Mouse (Mus musculus): ENCODE data around the gene Masp1.
A peak's percentile ranks its signal among the peaks of the same experiment; 100 is the strongest.

The Masp1 gene

DNA sequence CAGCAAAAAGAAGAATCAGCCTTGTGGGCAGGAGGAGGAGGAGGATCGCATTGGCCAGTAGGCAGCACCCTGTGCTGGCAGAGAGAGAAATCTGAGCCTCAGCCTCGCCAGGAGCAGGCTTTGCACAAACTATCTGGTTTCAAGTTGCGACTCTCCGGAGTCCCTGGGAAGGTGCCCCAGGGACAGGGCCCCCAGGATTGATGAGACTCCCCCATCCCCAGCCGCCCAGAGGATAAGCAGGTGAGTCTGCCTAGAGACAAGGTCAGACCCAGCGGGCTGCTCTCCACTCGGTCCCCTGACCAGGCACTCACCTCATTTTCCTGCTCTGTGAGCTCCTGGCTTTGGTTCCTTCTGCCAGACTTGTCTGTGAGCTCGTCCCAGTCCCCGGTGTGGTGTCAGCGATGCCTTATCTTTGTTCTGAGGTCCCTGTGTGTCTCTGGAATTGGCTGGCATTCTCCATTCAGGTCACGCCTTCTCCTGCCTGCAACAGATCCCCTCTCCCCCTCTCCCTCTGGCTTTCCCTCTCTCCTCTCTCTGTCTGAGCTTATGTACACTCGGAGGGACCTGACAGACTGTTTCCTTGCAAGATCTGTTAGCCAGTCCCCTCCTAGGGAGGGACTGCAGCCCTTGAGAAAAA is at the start of gene Masp1, which contains the start of gene Rtp4:
TSS of gene Masp1 (minus strand) at position 581 of the 637 bp plus-strand sequence.
TSS of gene Rtp4 (plus strand) at position 57 of the 637 bp plus-strand sequence.
- no peak for DNase-seq (ENCODE audit: low spot score)

DNA sequence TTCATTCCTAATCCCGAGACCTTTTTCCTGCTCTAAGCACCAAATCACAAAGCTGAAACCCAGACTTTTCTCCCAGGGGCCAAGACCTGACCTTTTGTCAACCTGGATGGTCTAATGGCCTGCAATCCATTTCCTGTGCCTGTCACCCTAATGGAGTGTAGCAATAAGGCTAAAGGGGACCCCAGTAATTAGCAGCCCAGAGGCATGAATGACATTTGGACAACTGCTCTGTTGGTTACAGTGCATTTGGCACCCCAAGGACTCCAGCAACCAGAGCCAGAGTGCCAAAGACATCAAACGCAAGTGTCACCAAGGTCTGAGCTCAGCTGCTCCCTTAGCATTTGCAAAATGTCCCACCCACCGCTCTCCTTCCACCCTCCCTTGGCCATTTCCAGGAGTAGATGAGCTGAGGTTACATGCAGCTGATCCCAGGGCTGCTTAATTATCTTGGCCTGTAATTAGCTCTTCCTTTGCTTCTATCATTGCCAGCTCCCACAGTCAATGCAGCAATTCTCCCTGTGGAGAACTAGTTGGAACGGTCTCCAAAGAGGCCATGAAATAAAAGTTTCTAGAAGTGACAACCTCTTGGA is 47.8 kb upstream of the Masp1 start:
- peak; percentile 43 for DNase-seq (ENCODE audit: low spot score)

DNA sequence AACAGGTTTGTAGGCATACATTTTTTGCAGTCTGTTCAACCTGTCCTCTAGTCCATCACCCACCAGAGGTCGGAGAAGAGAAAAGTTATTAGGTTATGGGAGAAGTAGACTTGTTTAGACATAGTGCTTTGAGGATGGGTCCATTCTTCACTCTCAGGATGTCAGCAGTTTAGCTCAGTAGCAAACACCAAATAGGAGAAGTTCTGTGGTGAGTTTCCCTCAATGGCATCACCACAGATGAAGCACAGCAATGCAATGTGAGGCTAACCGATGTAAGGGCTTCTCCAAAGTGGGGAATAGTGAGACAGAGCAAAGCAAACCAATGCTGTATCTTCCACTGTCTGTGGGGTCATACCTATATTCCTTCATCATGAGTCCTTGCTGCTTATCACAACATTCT is 37.1 kb upstream of the Masp1 start:
- no peak for DNase-seq (ENCODE audit: low spot score)

DNA sequence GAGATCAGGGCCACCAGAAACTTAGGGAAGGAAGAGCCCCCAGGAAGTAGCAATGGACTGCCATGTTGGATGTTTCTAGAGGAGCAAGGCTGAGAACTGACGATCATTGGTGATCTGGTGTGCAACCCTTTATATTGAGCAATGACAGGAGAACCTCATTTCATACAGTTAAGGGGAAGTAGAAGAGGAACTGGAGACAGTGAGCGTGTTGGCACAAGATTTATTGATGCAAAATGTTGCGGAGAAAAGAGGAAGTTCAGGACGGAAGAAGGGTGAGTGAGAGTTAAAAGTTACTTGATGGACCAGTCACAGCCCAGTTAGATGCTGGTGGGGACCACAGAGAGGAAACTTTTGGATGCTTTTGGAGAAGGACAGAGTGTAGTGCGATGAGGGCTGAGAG is 36.6 kb upstream of the Masp1 start:
- DNase-seq (ENCODE audit: low spot score): no peak

DNA sequence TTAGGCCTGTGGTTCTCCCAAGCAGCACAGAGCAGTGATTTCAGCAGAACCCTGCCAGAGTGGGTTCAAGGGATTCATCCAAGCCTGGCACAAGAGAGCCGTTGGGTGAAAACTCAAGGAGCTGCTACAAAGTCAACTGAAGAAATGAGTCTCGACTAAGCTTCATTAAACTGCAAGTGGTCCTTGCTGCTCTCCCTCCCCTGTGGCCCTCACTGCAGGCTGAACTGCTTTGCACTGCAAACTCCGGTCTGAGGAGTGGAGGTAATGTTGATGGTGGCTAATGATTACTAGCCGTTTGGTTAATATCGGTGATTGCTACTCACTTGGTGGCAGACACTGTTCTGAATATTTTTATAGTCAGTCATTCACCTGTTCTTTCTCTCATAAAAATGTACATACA is 34.1 kb upstream of the Masp1 start:
- no peak for DNase-seq (ENCODE audit: low spot score)

DNA sequence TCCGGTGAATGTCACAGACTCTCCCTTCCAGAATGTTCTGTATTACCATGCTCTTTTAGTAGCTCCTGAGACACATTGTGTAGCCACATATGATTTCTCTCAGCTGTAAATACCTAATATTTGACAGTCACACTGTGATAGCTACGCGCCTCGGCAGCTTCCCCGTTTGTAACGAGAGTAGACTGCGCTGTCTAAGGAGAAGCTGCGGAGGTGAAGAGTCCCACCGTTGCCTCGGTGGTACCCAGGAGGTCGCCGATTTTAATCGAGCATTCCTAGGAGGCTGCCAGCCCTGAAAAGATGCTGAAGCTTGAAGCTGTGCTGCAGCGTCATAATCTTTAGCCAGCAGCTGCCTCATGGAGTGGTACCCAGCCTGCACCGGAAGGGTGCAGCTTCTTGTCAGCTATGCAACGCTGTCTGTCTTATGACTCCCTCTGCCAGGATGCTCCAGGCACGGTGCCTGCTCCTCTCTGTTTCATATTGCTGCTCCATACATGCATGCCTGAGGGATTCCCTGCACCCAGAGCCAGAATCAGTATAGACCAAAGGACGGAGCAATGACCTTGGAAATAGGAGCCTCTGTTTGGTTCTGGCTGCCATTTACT is 30.5 kb upstream of the Masp1 start:
- no peak for DNase-seq (ENCODE audit: low spot score)

DNA sequence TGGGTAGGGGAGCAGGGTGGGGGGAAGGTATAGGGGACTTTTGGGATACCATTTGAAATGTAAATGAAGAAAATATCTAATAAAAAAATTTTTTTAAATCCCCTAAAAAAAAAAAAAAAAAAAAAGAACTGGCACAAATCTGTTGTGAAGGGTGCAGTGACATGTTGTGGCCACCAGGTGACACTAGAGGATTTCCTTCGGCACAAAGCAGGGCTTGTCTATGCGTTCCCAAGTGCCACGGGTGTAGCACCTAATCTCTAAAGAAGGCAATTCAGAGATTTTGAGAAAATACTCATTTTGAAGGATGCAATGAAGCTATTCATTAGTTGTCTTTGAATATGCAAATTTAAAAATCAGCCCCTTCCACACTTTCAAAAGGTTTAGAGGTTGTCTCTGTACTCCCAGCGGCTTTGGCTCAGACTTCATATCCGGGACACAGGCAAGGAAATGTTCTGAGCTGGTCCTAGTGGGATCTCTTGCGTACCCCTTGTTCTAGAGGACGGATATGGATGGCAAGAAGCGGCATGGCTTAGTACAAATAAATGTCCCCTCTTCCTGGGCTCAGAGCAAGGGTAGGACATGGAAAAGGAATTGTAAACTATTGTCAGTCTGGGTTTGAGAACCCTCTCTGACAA is 29.8 kb upstream of the Masp1 start:
- peak; percentile 81 for DNase-seq (ENCODE audit: low spot score)

DNA sequence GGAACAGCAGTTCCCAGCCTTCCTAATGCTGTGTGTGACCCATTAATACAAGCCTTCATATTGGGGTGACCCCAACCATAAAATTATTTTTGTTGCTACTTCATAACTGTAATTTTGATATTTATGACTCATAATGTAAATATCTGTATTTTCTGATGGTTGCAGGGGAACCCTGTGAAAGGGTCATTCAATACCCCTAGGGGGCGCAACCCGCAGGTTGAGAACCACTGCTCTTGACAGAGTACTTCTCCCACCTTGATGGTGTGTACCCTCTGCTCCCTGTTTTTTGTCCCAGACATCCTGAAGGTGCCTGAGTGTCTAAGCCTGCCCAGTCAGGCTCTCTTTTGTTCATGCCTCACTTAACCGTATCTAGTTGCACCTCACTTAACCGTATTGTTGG is 27.2 kb upstream of the Masp1 start:
- DNase-seq (ENCODE audit: low spot score): no peak

DNA sequence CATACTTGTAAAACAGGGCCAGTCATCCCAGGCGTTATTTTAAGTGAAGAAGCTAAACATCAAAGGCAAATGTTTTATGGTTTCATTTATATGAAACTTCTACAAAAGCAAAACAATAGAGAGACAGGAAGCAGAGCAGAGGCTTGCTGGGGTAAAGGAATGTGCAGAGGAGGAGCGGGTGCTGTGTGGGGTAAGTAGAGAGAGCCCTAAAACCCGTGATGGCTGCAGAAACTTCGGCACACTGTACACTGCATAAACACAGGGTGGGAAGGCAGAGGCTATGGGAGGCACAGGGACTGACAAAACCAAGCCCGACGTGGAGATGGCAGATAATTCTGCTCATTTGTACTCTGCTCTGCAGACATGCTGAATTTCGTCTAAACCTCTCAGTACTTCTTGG is 23.7 kb upstream of the Masp1 start:
- no peak for DNase-seq (ENCODE audit: low spot score)

DNA sequence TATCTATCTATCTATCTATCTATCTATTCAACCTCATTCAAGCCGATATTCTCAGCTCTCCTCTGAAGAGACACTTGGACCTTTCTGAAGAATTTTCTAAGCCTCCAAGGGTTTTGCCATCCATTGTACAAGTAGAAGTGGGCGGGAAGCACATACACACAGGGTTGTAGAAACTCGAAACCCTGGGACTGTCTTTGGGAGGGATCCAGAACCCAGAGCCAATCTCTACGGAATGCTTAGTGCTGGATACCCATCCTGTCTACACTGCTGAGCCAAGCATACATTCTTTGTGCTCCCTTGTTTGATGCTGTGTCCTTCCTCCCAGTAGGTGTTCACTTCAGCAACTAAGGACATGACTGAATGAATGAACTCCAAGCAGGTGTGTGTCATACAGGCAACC is 22.3 kb upstream of the Masp1 start:
- DNase-seq (ENCODE audit: low spot score): no peak

DNA sequence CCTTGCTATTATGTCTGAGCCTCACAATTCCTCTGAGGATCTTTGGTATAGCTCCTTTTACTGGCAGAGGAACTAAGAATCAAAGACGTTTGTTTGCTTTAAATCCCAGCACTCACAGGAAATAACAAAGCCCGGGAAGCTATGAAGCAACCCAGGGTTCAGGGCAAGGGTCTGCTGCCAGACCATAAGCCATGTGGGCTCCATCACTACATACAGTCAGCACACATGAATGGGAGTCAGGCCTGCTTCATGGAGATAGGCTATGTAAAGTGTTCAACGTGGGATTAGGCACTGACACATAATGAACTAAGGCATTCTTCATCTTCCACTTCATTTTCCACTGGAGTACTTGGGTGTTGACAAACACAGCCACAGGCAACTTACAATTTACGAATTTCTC is 20.4 kb upstream of the Masp1 start:
- DNase-seq (ENCODE audit: low spot score): no peak

DNA sequence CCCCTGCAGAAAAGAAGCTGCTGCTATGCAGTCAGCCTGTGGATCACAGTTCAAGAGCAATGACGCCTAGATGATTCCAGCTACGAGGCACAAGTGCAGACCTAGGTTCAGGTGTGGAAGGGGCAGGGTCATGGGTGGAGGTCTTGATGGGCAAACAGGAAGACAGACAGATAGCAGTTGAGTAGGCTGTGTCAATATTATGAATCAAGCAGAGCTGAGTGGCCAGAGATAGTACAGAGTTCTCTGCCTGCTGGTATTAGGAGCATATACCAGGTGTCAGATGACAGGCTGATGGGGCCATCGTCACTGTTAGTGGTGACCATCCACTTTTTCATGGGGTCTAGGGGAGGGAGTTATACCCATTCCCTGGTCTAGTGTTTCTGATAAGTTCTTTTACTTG is 13.1 kb upstream of the Masp1 start:
- no peak for DNase-seq (ENCODE audit: low spot score)

DNA sequence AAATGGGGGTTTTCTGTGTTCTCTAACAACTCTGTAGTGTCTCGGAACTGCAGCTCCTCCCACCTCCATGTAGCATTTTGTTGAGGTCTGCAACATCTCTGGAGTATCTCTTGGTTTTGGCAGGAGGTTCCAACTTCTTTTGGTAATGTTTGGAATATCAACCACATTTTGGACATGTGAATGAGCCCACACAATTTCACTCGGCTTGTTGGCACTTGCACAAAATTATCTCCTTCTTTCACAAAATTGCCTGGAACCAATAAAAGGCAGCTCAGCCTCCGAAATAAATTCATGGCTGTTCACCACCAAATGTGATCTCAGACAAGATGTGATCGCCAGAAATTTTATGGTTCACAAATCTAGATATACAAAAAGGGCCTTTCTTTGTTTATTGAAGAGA is 8.6 kb upstream of the Masp1 start:
- no peak for DNase-seq (ENCODE audit: low spot score)

DNA sequence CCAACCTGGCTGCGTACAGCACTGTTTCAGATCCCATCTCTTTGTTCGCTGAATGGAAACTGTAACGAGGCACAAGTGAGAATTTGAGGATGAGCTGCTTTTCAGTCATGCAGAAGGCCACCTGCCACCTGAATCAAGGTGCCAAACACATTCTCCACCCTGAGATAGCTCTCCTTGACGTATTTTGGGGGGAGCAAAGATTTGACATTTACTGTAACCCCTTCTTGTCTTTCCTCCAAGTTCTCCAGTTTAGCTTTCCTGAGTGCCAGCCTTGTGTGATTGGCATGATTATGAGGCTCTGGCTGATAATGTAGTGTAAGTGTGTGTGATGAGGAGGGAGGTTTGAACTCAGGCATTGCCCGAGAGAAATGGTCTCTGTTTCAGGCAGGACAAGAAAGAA is 1.5 kb upstream of the Masp1 start:
- no peak for DNase-seq (ENCODE audit: low spot score)

DNA sequence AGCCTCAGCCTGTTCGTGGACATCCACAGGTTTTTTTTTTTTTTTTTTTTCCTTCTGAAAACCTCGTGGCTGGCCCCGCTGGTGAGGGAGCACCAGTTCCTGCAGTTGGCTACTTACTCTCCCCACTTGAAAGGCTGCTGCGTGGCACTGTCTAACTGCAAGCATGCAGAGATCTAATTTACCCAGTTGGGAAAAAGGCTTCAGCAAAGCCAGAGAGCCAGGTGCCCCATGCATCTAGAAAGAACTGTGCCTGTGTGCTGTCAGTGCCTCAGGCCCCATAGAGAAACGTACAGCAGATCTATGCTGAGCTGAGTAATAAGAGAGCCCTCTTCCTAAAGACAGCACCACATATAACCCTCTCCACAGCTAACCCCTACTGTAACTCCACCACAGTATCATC is 477 bp upstream of the Masp1 start:
- DNase-seq (ENCODE audit: low spot score): no peak

DNA sequence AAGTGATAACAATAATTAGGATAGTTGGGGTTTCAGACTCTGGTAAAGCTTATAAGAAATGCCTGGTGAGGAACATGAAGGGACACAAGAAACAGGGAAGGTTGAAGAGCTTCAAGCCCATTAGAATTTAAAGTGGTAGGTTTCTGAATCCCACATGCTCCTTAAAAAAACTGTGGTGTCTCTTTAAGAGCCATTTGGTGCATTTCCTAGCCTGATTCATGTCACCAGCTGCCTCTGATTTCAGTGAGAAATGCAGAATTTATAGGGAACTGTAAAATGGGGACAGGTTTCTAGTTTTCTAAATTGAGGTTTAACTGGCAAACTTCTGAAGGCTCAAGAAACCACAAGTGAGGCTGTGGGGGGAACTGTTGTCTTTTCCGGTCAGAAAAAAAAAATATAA is 844 bp downstream of the Masp1 start:
- DNase-seq (ENCODE audit: low spot score): no peak

DNA sequence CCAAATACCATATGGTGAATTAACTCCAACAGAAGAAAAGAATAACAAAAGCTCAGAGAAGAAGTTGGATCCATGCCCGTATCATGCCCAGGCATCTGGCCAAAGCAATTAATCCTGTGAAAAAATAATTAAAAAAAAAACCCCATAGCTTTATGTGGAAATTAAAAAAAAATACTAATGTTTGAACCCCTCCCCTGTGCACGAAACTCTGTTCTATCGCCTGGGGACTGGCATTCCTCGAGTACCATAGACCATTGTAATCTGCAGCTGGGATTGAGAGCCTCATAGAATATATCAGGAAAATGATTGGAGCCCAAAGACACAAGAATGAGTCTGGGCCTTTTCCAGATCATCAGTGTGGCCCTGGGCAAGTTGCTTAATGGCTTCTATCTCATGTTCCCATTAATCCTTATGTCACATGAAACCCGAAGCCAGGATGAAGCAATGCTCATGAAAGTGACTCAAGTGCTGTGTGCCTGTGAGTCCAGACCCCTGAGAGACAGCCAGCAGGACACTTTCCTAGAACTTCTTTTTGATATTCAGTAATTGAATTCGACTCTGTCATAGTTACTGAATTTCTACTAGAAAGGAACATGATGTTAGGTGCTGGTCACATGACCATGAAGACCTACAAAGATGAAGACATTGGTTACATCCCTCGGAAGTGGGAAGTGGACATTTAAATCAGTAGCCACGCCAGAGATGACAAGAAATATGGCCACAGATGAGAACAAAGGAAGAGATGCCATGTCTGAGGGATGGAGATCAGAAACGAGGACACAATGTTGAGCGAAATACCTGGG is 1.8 kb downstream of the Masp1 start:
- DNase-seq (ENCODE audit: low spot score): peak; percentile 58

DNA sequence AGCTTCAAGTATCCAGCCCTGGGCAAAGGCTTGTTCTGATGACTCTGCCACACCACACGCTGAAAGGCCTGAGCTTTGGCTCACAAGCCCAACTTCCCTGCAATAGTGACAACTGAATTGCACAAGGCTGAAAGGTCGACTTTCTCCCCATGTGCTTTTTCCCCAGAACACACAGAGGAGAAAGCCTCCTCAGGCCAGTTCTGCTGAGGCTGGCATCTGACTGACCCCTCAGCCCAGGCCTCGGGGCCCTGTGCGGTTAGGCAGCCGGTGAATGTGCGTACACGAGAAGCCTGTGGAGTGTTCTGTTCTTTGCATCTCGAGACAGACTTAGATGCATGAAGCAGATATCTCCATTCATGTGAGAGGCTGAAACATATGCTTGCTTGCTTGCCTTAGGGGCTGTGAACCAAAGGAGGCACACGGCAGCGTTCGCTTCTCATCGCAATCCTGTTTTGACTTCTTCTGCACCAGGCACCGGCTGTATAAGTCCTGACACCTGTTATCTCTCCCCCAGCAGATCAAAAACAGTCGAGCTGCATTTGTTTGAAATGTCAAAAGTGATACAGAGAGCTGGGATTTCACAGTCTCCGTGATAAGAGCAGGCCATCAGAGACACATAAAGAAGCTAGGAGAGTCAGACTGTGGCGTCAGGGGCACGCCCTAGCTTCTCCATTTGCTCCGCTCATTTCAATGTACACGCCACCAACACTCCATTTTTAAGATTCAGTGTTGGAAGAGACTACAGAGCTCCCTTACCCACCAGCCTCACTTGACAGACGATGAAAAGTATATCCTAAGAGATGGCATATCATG is 2.7 kb downstream of the Masp1 start:
- DNase-seq (ENCODE audit: low spot score): peak; percentile 73

DNA sequence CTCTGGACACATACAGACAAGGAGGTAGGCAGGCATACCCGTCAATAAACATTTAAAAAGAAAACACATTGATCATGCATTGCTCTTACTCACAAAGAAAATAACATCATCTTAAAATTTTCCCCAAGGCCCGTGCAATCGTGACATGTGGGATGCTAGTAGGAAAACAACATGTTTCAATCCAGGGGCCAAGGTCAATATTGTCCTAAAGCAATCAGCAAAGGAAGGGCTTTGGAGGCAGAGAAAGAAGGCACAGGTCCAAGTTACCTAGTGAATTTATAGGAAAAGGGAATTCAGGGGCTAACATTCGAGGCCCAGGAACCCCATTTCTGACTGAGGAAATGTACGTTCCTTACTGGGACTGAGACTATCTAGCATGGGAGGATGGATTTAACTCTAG is 3.4 kb downstream of the Masp1 start:
- no peak for DNase-seq (ENCODE audit: low spot score)

DNA sequence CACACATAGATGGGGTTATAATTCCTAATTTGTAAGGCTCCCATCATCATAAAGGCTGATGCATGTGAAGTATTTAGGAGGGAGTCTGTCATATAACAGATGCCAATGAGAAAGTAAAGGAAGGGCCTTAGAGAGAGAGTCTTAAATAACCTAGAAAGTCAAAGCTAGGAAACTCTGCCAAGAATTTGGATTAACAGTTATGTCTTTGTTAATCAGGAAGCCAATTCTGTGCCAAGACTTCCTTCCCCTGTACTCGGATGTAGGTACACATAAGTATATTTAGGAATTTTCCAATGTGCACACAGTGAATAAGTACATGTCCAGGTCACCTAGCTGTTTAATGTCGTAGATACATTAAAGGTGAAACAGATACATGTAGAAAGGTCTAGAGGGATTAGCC is 4.0 kb downstream of the Masp1 start:
- no peak for DNase-seq (ENCODE audit: low spot score)

DNA sequence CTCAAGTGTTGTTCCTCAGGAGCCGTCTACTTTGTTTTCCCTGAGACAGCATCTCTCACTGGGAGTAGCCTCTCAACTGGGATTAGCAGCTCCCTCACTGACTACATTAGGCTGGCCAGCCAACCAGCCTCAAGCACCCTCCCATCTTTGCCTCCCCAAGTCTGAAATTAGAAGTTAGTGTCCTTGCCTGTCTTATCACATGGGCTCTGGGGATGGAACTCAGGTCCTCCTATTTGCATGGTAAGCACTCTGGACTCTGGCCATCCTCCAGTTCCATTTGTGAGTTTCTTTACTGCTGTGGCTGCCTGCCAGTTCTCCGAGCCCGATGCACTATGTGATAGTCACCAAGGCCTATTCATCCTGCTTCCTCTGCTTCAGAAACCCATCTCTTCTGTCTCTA is 4.8 kb downstream of the Masp1 start:
- peak; percentile 60 for DNase-seq (ENCODE audit: low spot score)

DNA sequence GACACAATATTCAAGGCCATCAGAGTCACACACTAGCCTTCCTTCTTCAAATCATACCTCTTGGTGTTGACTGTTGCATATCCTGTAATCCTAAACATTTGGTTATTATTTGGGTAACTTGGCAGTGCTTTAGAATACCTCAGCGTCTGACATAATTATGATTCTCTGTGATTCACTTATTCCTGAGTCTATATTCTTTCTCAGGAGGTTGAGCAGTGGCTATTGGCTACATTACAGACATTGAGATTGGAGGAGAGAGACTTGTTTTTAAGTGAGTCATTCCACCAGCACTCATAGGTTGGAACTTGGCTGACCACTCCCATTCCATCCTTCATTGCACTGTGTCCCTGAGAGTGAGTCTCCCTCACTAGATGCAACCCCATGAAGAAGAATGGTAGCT is 7.2 kb downstream of the Masp1 start:
- no peak for DNase-seq (ENCODE audit: low spot score)
